Mouse (Mus musculus): ENCODE data around the gene Pdhb. TPM values are rescaled to one million over a fixed set of nuclear protein-coding genes. Genes with fewer than 3 reads are reported as not detected.

Pdhb gene
- polyA plus RNA-seq, 1 experiment = 193 TPM

- Histone ChIP-seq H3K36me3 (ENCODE audit: control insufficient read depth, insufficient read depth) (no peaks in the 10 kb centered on the region), H3K27me3 (ENCODE audit: control insufficient read depth, insufficient read depth, insufficient read length) (no peaks in the 10 kb centered on the region), H3ac (ENCODE audit: control insufficient read depth, insufficient read length) (peak overlapping the region; percentile 92), H3K4me3 (peak overlapping the region; percentile 44), H3K4me2 (ENCODE audit: low read depth) (peak overlapping the region; percentile 97), H3K79me2 (ENCODE audit: control insufficient read depth, insufficient read depth) (no peaks in the 10 kb centered on the region)
- TF ChIP-seq POLR2AphosphoS2 (IDR thresholded peaks at IDR 0.05; ENCODE audit: insufficient read length, low read depth) = no peak
- TF ChIP-seq REST (IDR thresholded peaks at IDR 0.05; ENCODE audit: insufficient read depth, insufficient read length) = no peak
- TF ChIP-seq USF1 (IDR thresholded peaks at IDR 0.05; ENCODE audit: low read depth) = no peak
- no peak for TF ChIP-seq TCF3 (IDR thresholded peaks at IDR 0.05; ENCODE audit: insufficient read length, low read depth)
- TF ChIP-seq CEBPB (IDR thresholded peaks at IDR 0.05; ENCODE audit: insufficient read depth, poor library complexity, severe bottlenecking) = no peak
- TF ChIP-seq SRF (IDR thresholded peaks at IDR 0.05; ENCODE audit: control insufficient read depth, insufficient read length, low read depth) = no peak
- TF ChIP-seq MAX (IDR thresholded peaks at IDR 0.05; ENCODE audit: low read depth) = no peak
- no peak for TF ChIP-seq TCF12 (IDR thresholded peaks at IDR 0.05; ENCODE audit: insufficient read depth, poor library complexity, severe bottlenecking)
- TF ChIP-seq E2F4 (IDR thresholded peaks at IDR 0.05; ENCODE audit: insufficient read depth) = no peak
- TF ChIP-seq MYOG (IDR thresholded peaks at IDR 0.05; ENCODE audit: control insufficient read depth in 1 of 3, insufficient read depth in 1 of 3, insufficient read length in 2 of 3, low read depth in 2 of 3) = peak in 1 of 3 experiments; percentile 9
- peak; percentile 57 for TF ChIP-seq POLR2A (IDR thresholded peaks at IDR 0.05; ENCODE audit: insufficient read length, low read depth)
- peak in 1 of 3 experiments; percentile 8 for TF ChIP-seq MYOD1 (IDR thresholded peaks at IDR 0.05; ENCODE audit: control insufficient read depth in 1 of 3, insufficient read length in 2 of 3, low read depth in 2 of 3)
These were observed 41.7 kb upstream of the Pdhb start for GRCm38 (mm10) chr14:8214299-8215207.

DNA sequence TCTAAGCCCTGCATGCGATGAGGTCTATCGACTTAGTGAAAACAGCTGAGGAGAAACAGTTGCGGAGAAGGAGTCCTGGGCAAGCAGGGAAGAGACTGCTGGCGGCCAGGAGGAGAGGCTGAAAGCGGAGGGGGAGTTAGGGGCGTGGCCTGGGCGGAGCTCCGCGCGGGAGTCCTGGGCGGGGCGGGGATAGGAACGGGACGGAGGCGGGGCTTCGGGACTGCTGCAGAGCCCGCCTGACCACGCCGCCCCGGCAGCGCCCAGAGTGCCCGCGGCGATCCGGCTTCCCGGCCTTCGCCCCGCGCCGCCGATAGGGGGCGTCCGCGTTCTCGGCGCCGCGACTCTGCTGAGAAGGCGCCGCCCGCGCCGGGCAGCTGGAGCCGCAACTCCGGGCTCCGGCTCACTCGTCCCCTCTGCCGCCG is 41.0 kb upstream of the Pdhb start, which contains the start of gene Kctd6:
Gene Kctd6, plus strand, starts transcription at position 338 of the 422 bp plus-strand sequence.
- peak in 1 of 3 experiments; percentile 42 for TF ChIP-seq MYOD1 (IDR thresholded peaks at IDR 0.05; ENCODE audit: control insufficient read depth in 1 of 3, insufficient read length in 2 of 3, low read depth in 2 of 3)
- peak; percentile 4 for TF ChIP-seq E2F4 (IDR thresholded peaks at IDR 0.05; ENCODE audit: insufficient read depth)
- TF ChIP-seq POLR2A (IDR thresholded peaks at IDR 0.05; ENCODE audit: insufficient read length, low read depth) = peak; percentile 40
- TF ChIP-seq CEBPB (IDR thresholded peaks at IDR 0.05; ENCODE audit: insufficient read depth, poor library complexity, severe bottlenecking) = no peak
- Histone ChIP-seq H3K27me3 (ENCODE audit: control insufficient read depth, insufficient read depth, insufficient read length) (no peaks in the 10 kb centered on the region), H3K36me3 (ENCODE audit: control insufficient read depth, insufficient read depth) (no peaks in the 10 kb centered on the region), H3K4me2 (ENCODE audit: low read depth) (peak within 1 kb of the TSS; percentile 97), H3K79me2 (ENCODE audit: control insufficient read depth, insufficient read depth) (no peaks in the 10 kb centered on the region), H3K4me3 (peak within 1 kb of the TSS; percentile 44), H3ac (ENCODE audit: control insufficient read depth, insufficient read length) (peak within 1 kb of the TSS; percentile 92)

DNA sequence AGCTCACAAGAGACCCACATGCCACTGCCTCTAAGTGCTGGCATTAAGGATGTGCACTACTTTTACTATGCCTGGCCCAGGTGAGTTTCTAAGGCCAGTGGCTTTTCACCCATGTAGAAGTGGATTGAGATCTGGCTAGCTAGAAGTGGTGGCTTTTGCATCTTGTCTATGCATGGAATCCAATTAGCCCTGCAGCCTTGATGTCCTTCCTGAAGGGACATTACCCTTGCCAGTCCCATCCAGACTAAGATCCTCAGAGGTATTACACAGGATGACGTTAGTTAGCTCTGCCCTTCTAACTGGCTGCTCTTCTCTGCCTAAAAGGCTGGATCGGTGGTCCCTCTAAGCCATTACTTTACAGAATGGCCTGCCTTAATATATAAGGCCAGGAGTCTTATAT is 40.2 kb upstream of the Pdhb start:
- Histone ChIP-seq H3K4me3 (peak overlapping the region; percentile 44), H3K36me3 (ENCODE audit: control insufficient read depth, insufficient read depth) (no peaks in the 10 kb centered on the region), H3ac (ENCODE audit: control insufficient read depth, insufficient read length) (no peak overlapping the region), H3K79me2 (ENCODE audit: control insufficient read depth, insufficient read depth) (no peaks in the 10 kb centered on the region), H3K4me2 (ENCODE audit: low read depth) (no peak overlapping the region), H3K27me3 (ENCODE audit: control insufficient read depth, insufficient read depth, insufficient read length) (no peaks in the 10 kb centered on the region)
- TF ChIP-seq REST (IDR thresholded peaks at IDR 0.05; ENCODE audit: insufficient read depth, insufficient read length) (no peak), CEBPB (IDR thresholded peaks at IDR 0.05; ENCODE audit: insufficient read depth, poor library complexity, severe bottlenecking) (no peak), TCF12 (IDR thresholded peaks at IDR 0.05; ENCODE audit: insufficient read depth, poor library complexity, severe bottlenecking) (no peak)

GRCm38 (mm10) chr14:8209896-8210295 is 37.1 kb upstream of the Pdhb start:
- no peaks in the 10 kb centered on the region for H3K79me2 ChIP-seq (ENCODE audit: control insufficient read depth, insufficient read depth)
- no peak for TF ChIP-seq E2F4 (IDR thresholded peaks at IDR 0.05; ENCODE audit: insufficient read depth)
- no peak for TF ChIP-seq POLR2AphosphoS2 (IDR thresholded peaks at IDR 0.05; ENCODE audit: insufficient read length, low read depth)
- TF ChIP-seq MAX (IDR thresholded peaks at IDR 0.05; ENCODE audit: low read depth) = no peak
- TF ChIP-seq REST (IDR thresholded peaks at IDR 0.05; ENCODE audit: insufficient read depth, insufficient read length) = no peak
- no peak for TF ChIP-seq POLR2A (IDR thresholded peaks at IDR 0.05; ENCODE audit: insufficient read length, low read depth)
- no peak overlapping the region for H3K4me3 ChIP-seq
- H3K4me2 ChIP-seq (ENCODE audit: low read depth) = no peak overlapping the region
- no peak overlapping the region for H3ac ChIP-seq (ENCODE audit: control insufficient read depth, insufficient read length)
- no peaks in the 10 kb centered on the region for H3K27me3 ChIP-seq (ENCODE audit: control insufficient read depth, insufficient read depth, insufficient read length)
- H3K36me3 ChIP-seq (ENCODE audit: control insufficient read depth, insufficient read depth) = no peaks in the 10 kb centered on the region

- Histone ChIP-seq H3K4me2 (ENCODE audit: low read depth) (peak overlapping the region; percentile 18), H3K4me3 (no peak overlapping the region), H3ac (ENCODE audit: control insufficient read depth, insufficient read length) (no peak overlapping the region), H3K79me2 (ENCODE audit: control insufficient read depth, insufficient read depth) (no peaks in the 10 kb centered on the region), H3K36me3 (ENCODE audit: control insufficient read depth, insufficient read depth) (no peaks in the 10 kb centered on the region), H3K27me3 (ENCODE audit: control insufficient read depth, insufficient read depth, insufficient read length) (no peaks in the 10 kb centered on the region)
- TF ChIP-seq MYOG (IDR thresholded peaks at IDR 0.05; ENCODE audit: control insufficient read depth in 1 of 3, insufficient read depth in 1 of 3, insufficient read length in 2 of 3, low read depth in 2 of 3) (peak in 1 of 3 experiments; percentile 10), POLR2AphosphoS2 (IDR thresholded peaks at IDR 0.05; ENCODE audit: insufficient read length, low read depth) (no peak), E2F4 (IDR thresholded peaks at IDR 0.05; ENCODE audit: insufficient read depth) (no peak), MYOD1 (IDR thresholded peaks at IDR 0.05; ENCODE audit: control insufficient read depth in 1 of 3, insufficient read length in 2 of 3, low read depth in 2 of 3) (peak in 1 of 3 experiments; percentile 24), MAX (IDR thresholded peaks at IDR 0.05; ENCODE audit: low read depth) (no peak), TCF12 (IDR thresholded peaks at IDR 0.05; ENCODE audit: insufficient read depth, poor library complexity, severe bottlenecking) (no peak), POLR2A (IDR thresholded peaks at IDR 0.05; ENCODE audit: insufficient read length, low read depth) (no peak)
These were observed 36.1 kb upstream of the Pdhb start for GRCm38 (mm10) chr14:8208876-8209275.

Data from myocyte (in vitro differentiated cells).